Mouse (Mus musculus) stomach, postnatal 0 days (tissue): ENCODE data around the gene Spink8. TPM values are rescaled to one million over a fixed set of nuclear protein-coding genes. Genes with fewer than 3 reads are reported as not detected.

ENCODE experiments used
- ATAC-seq: fragments of 200-750 bp; cut with Nextera tagmentation; 2 replicates; pipeline ENCODE4 v1.8.0; 2017; ENCODE audit not compliant: low FRiP score, low TSS enrichment
- DNase-seq: peaks from one replicate; pipeline ENCODE4 v3.0.0-alpha.2; 2016; ENCODE audit warnings: low spot score
- H3K27ac ChIP-seq: fragments of 300-500 bp; sonication (generic); replicated peaks from 2 replicates; pipeline ENCODE4 v1.5.1; 2014; ENCODE audit warnings: mild to moderate bottlenecking, control low read depth
- H3K27me3 ChIP-seq: fragments of 300-500 bp; sonication (generic); 2 replicates; pipeline ENCODE4 v1.6.1; 2014; ENCODE audit warnings: low read length; ENCODE audit not compliant: control insufficient read depth, insufficient read depth
- H3K36me3 ChIP-seq: fragments of 300-500 bp; sonication (generic); 2 replicates; pipeline ENCODE4 v1.6.1; 2014; ENCODE audit warnings: low read length, mixed read lengths; ENCODE audit not compliant: control insufficient read depth, insufficient read depth
- H3K4me1 ChIP-seq: fragments of 300-500 bp; sonication (generic); replicated peaks from 2 replicates; pipeline ENCODE4 v1.6.1; 2014; ENCODE audit warnings: antibody characterized with exemption; ENCODE audit not compliant: control insufficient read depth, insufficient read depth
- H3K4me2 ChIP-seq: fragments of 300-500 bp; sonication (generic); replicated peaks from 2 replicates; pipeline ENCODE4 v1.6.1; 2014; ENCODE audit warnings: low read depth, mild to moderate bottlenecking, control low read depth, moderate library complexity
- H3K4me3 ChIP-seq: fragments of 300-500 bp; sonication (generic); 2 replicates; pipeline ENCODE4 v1.5.1; 2014; ENCODE audit warnings: low read depth, low read length, control low read depth
- H3K9ac ChIP-seq: fragments of 300-500 bp; sonication (generic); 2 replicates; pipeline ENCODE4 v1.6.1; 2014; ENCODE audit warnings: mild to moderate bottlenecking, low read length, control low read depth, mixed read lengths
- H3K9me3 ChIP-seq: fragments of 300-500 bp; sonication (generic); 2 replicates; pipeline ENCODE4 v1.6.1; 2016; ENCODE audit warnings: low read length; ENCODE audit not compliant: control insufficient read depth
- CTCF ChIP-seq: IDR thresholded peaks from 2 replicates; pipeline ENCODE4 v1.5.1; 2016; ENCODE audit warnings: antibody characterized with exemption, low read depth, mild to moderate bottlenecking, moderate library complexity
- EP300 ChIP-seq: optimal IDR thresholded peaks from 2 replicates; pipeline ENCODE3; 2016; ENCODE audit warnings: antibody characterized with exemption
- WGBS: fragments of 180-500 bp; shearing (Covaris S2); extraction: QIAGEN DNeasy Blood & Tissue Kit; methylation state at CpG from one replicate; pipeline ENCODE4 v1.1.7; 2014; 5-methylcytosine and 5-hydroxymethylcytosine counted together
- polyA plus RNA-seq: library from polyadenylated mRNA; unstranded; fragments of >200 nt; fragmentation: Nextera tagmentation; extraction: Ambion mirVana; gene quantifications from 2 replicates; pipeline ENCODE4 v1.2.1, GENCODE M21; 2015

Gene Spink8
- polyA plus RNA-seq, 1 experiment from 2014 or later: not detected

- DNase-seq (no peak), ATAC-seq (no peak)
- no peaks in the 10 kb centered on the region for H3K27me3 ChIP-seq
- no peaks in the 10 kb centered on the region for H3K4me1 ChIP-seq
- H3K4me2 ChIP-seq: no peak overlapping the region
- H3K36me3 ChIP-seq: no peaks in the 10 kb centered on the region
- no peak overlapping the region for H3K27ac ChIP-seq
- H3K4me3 ChIP-seq: no peak overlapping the region
- H3K9ac ChIP-seq: no peak overlapping the region
- no peaks in the 10 kb centered on the region for H3K9me3 ChIP-seq
- 61% methylated on average over 6 of the region's 6 CpGs for WGBS
- TF ChIP-seq CTCF (no peak), EP300 (no peak)
Observed at GRCm38 (mm10) chr9:109855947-109856346, 43.9 kb downstream of the Spink8 start.

GRCm38 (mm10) chr9:109862397-109863044 is 50.4 kb downstream of the Spink8 start:
- no peaks in the 10 kb centered on the region for H3K36me3 ChIP-seq
- no peak for TF ChIP-seq EP300
- TF ChIP-seq CTCF: peak; percentile 95
- H3K27me3 ChIP-seq: no peaks in the 10 kb centered on the region
- no peaks in the 10 kb centered on the region for H3K9me3 ChIP-seq
- ATAC-seq (0 out of 2 replicates have a peak, but pooled peaks have one; percentile 61), DNase-seq (peak; percentile 80)
- H3K4me1 ChIP-seq: no peaks in the 10 kb centered on the region
- WGBS: 13% methylated on average over 20 of the region's 20 CpGs
- H3K9ac ChIP-seq: no peak overlapping the region
- no peak overlapping the region for H3K4me3 ChIP-seq
- no peak overlapping the region for H3K27ac ChIP-seq
- peak overlapping the region; percentile 31; the same call in 1 of the 2 replicates for H3K4me2 ChIP-seq

GRCm38 (mm10) chr9:109863085-109863484 is 51.0 kb downstream of the Spink8 start:
- no peak overlapping the region for H3K9ac ChIP-seq
- H3K9me3 ChIP-seq: no peaks in the 10 kb centered on the region
- no peak overlapping the region for H3K4me3 ChIP-seq
- no peak overlapping the region for H3K27ac ChIP-seq
- 44% methylated on average over 3 of the region's 3 CpGs for whole genome bisulfite sequencing
- no peaks in the 10 kb centered on the region for H3K36me3 ChIP-seq
- H3K4me1 ChIP-seq: no peaks in the 10 kb centered on the region
- ATAC-seq (no peak), DNase-seq (no peak)
- no peaks in the 10 kb centered on the region for H3K27me3 ChIP-seq
- TF ChIP-seq EP300 (no peak), CTCF (no peak)
- no peak overlapping the region for H3K4me2 ChIP-seq

- no peak overlapping the region for H3K4me3 ChIP-seq
- WGBS: 51% methylated on average over 2 of the region's 2 CpGs
- ATAC-seq (no peak), DNase-seq (no peak)
- H3K9me3 ChIP-seq: no peaks in the 10 kb centered on the region
- TF ChIP-seq EP300 (no peak), CTCF (no peak)
- H3K27ac ChIP-seq: no peak overlapping the region
- no peak overlapping the region for H3K9ac ChIP-seq
- H3K4me2 ChIP-seq: no peak overlapping the region
- no peaks in the 10 kb centered on the region for H3K27me3 ChIP-seq
- H3K4me1 ChIP-seq: no peaks in the 10 kb centered on the region
- no peaks in the 10 kb centered on the region for H3K36me3 ChIP-seq
Observed at GRCm38 (mm10) chr9:109866218-109866617, 54.1 kb downstream of the Spink8 start.

- Histone ChIP-seq H3K4me1 (no peaks in the 10 kb centered on the region), H3K4me2 (no peak overlapping the region), H3K9me3 (no peaks in the 10 kb centered on the region), H3K27ac (no peak overlapping the region), H3K36me3 (no peaks in the 10 kb centered on the region), H3K27me3 (no peaks in the 10 kb centered on the region), H3K4me3 (no peak overlapping the region), H3K9ac (no peak overlapping the region)
- WGBS: 28% methylated on average over 6 of the region's 6 CpGs
- no peak for TF ChIP-seq CTCF
- ATAC-seq (no peak), DNase-seq (peak; percentile 35)
Observed at GRCm38 (mm10) chr9:109870983-109871572, 59.0 kb downstream of the Spink8 start.
